Mouse (Mus musculus): ENCODE data around the gene Tceal7.
"Not testable (repeated sequence)": the region's sequence is repeated elsewhere in the genome, so short reads cannot be mapped to it uniquely, and the experiment has no call there.

Gene Tceal7

DNA sequence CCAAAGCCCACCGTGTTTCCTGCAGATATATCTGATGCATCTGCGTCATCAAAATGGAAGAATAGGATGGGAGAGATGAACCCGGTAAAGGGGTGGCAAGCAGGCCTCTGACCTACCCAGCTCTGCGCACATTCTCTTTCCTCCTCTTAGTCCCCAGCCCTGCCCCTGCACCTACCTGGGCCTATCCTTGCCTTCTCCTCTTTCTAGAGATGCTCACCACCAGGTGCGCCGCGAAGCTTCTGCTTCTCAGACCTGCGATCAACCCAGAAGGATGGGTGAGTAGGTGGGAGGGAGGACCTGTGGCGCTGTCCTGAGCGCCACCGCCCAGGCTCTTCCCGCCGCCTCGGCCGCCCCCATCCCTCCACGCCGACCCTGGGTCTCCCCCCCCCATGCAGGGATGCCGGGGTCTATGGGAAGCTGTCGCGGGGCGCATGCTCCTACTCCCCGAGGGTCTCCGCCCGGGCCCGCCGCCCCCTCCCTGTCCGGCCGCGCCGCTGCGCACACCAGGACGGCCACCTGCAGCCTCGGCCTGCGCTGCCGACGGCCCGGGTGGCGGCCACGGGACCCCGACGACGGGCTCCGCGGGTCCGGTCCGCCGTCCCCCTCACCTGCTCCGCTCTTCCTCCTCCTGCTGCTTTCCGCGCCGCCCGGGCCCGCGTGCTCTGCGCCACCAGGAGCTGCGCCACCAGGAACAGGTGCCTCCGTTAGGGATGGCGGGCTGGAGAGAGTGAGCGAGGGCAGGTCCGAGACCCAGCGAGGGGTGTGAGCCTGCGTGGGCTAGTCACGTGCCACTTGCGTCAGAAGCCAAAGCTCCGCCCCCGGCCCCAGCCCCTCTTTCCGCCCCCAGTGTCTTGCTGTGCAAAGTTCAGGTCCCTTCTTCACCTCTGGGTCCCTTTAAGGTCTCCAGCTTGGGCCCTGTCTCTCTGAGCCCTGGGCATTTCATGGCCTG lies at the start of gene Tceal7, which contains the start of gene Bex1:
TSS of gene Tceal7 (plus strand) at position 51 of the 949 bp plus-strand sequence.
TSS of gene Bex1 (minus strand) at position 785 of the 949 bp plus-strand sequence.
- not testable (repeated sequence) for DNase-seq

- DNase-seq, result no peak
These were observed 44.0 kb upstream of the Tceal7 start for GRCm38 (mm10) chrX:136170625-136171024.

DNA sequence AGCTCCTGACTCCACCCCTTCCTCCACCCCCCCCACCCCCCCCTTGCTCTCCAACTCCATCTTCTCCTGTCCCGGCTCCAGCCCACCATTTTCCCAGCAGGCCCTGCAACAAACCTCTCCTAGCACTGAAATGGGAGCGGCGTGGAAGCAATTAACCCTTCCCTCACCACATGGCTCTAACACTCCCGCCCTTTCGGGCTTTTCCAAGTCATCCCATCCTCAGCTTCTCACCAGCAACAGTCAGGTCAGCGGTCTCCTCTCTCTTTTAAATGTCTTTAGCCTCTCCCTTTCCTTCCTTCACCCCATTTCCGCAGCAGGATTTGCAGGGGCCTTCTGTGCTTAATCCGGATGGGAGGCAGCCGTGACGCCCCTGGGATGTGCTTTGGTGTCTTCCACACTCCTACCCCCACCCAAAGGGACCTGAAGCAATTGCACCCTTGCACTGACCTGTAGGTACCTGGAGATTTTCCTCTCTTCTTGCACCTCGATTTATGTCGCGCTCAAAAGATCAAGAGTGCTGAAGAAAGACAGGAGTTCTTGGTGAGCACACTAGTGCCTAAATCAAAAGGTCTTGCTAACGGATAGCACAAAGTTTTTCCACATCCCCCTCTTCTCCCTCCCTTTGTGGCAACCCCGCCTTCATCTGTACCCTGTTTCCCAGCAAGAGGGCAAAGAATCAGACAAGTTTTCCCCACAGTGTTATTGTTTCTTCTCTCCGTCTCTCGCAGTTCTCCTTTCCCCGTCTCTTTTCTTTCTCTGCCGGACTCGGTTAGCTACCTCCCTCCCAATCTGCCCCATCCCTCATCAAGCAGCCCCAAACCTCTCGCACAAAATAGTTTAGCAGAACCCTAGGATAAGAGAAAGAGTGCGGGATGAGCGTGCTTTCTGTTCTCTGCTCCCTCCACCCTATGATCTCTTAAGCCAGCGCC lies 43.1 kb upstream of the Tceal7 start:
- peak; percentile 59 to 85 for DNase-seq

- peak; percentile 85 to 93 for DNase-seq
These were observed 42.4 kb upstream of the Tceal7 start, which contains the start of gene Tceal8 for GRCm38 (mm10) chrX:136172118-136172551. Tceal8 (minus strand) TSS chrX:136172342.

GRCm38 (mm10) chrX:136172786-136173185 lies 41.8 kb upstream of the Tceal7 start:
- no peak for DNase-seq

- no peak for DNase-seq
These were observed 33.6 kb upstream of the Tceal7 start for GRCm38 (mm10) chrX:136180897-136181553.

DNA sequence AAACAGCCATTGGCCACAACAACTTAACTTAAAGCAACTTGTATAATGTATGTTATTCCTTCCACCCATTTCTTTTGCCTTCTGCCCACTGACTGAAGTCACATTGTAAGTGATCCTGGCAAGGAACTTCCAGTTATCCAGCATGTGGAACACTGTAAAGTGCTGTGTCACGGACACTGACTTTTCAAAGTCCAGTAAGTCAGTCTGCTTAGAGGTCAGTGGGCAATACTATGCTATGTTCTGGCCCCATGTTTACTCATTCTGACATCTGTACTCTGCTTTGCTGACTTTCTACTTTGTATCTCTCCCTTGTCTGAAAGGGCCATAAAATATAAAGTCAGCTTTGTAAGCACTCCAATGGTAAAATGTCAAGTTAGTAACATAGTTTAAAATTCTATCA lies 31.5 kb upstream of the Tceal7 start:
- DNase-seq, result no peak

DNA sequence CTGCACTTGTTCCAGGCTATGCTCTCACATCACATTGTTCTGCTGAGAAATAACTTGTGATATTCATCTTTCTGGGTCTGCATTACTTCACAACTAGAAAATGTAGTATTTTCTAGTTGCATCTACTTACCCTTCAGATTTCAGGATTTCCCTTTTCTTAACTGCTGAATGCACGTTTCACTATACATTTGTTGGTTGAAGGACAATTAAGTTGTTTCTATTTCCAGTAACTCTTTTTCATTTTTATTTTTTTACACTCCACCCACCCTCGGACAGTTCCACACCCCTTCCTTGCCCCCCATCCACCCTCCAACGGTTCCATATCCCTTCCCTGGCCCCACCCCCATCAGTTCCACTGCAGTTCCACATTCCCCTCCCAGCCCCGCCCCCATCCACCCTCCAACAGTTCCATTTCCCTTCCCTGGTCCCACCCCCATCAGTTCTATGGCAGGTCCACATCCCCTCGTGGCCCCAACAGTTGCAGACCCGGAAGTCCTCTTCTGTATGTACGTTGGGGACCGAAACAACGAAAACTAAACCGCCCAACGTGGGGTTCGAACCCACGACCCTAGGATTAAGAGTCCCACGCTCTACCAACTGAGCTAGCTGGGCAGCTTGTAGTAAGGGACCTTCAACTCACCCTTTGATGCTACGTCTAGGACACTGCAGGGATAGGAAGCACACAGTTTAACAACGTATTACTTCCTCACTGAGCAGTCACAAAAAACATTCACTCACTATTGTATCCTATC lies 19.2 kb upstream of the Tceal7 start:
- DNase-seq, result no peak

DNA sequence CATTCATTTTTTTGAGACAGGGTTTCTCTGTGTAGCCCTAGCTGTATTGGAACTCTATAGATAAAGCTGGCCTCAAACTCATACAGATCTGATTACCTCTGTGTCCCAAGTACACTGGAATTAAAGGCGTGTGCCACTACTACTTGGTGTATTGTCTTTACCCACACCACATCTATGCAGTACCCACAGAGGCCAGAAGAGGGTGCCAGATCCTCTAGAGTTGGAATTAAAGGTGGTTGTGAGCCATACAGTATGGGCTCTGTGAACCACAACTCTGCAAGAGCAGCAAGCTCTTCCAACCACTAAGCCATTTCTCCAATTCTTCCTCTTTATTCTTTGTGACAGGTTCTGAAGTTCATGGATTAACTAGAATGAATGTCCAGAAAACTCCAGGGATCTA lies 17.7 kb upstream of the Tceal7 start:
- DNase-seq, result peak; percentile 42 to 65

DNA sequence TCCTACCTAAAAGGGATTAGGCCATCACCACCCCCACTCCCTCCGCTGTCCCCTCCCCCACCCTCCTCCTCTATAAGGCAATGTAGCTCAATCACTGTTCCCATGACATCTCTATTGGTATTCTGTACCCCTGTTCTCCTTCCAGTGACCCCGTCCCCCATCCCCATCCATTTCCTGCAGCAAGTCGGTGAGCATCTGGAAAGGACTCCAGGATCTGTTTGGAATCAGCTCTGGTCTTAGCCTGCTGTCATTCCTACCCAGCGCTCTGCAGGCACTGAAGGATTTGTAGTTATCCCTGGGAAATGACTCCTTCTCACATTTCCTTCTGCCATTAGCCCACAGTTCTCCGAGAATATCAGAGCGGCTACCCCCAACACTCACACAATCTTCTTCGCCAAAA lies 11.3 kb upstream of the Tceal7 start:
- no peak for DNase-seq

- no peak for DNase-seq
These were observed 10.9 kb upstream of the Tceal7 start, which contains the start of gene Tceal5 for GRCm38 (mm10) chrX:136203664-136204066. Tceal5 (minus strand) TSS chrX:136203876.

GRCm38 (mm10) chrX:136204406-136204805 lies 10.2 kb upstream of the Tceal7 start:
- no peak for DNase-seq

DNA sequence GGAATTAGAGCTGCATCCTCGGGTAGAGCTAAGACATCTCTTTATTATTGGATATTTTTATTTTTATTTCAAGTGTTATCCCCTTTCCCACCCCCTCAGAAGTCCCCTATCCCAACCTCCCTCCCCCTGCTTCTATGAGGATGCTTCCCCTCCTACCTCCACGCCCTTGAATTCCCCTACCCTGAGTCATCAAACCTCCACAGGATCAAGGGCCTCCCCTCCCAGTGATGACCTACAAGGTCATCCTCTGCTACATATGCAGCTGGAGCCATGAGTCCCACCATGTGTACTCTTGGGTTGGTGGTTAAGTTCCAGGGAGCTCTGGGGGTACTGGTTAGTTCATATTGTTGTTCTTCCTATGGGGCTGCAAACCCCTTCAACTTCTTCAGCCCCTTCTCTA lies 1.2 kb upstream of the Tceal7 start:
- DNase-seq, result no peak

- no peak for DNase-seq
These were observed 1.7 kb downstream of the Tceal7 start for GRCm38 (mm10) chrX:136216303-136216702.

DNA sequence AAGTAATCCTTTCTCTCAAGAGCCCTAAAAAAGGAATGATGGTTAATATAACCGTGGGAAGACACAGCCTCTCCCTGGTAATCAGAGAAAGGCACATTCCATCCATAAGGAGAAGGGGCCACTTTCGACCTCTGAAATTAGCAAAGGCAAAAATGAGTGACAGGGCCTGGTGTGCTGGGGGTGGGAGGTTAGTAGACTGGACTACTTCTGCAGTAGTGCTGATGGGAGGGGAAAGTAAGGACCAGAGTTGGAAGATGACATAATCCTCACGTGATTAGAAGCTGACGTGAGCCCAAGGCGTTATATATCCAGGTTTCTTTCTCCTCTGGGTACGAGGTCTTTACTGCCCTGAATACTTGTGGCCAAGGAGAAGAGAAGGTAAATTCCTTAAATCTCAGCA lies 9.1 kb downstream of the Tceal7 start:
- no peak for DNase-seq

GRCm38 (mm10) chrX:136227768-136228167 lies 13.2 kb downstream of the Tceal7 start:
- peak in 1 of 2 experiments; percentile 5 for DNase-seq

DNA sequence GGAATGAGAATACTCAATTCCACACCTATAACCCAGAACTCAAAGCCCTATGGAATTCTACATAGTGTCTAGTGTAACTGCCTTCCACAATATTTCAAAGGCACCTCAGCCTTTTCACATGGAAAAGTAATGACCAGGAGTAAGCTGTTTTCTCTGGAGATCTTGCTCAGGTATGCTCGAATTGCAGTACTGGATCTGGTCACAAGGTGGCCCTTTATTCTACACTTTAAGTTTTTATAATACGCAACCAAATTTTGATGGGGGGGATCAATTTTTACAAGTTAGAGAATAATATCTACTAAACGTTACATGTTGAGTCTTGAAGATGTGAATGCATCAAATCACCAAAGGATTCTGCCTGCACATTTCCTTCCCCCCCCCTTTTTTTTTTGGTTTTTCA lies 23.5 kb downstream of the Tceal7 start:
- peak in 1 of 2 experiments; percentile 81 for DNase-seq

- no peak for DNase-seq
These were observed 28.6 kb downstream of the Tceal7 start for GRCm38 (mm10) chrX:136243181-136243580.

DNA sequence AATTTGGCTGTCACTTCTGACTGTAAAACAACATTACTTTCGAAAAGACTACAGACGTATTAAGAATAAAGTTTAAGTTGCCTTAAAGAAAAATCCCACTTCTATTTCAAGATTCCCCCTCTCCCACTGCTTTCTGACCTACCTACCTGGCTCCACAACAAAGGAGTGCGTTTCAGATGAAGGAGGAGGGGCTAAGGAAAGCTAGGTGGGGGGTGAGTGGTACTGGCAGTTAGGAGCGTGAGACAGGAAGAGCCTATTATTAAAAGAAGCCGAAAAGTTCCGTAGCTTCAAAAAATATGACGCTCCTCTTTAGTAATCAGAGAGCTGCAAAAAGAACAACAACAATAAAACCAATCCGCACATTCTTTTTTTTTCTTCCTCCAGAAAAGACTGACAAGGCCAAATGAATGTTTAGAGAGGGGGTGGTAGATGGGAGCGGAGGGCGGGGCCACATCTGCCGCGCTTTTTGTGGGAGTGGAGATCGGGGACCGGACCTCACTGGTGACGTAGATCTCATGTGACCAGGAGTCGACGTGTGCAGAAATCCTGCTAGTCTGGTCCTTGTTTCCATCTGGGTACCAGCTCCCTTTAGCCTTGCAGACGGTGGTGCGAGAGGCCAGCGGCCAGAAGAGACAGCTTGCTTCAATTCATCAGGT lies 30.1 kb downstream of the Tceal7 start, which contains the start of gene Tceal9:
TSS of gene Tceal9 (plus strand) at position 506 of the 656 bp plus-strand sequence.
- DNase-seq, result peak; percentile 79 to 90

- peak; percentile 37 to 53 for DNase-seq
These were observed 31.0 kb downstream of the Tceal7 start for GRCm38 (mm10) chrX:136245521-136246071.

DNA sequence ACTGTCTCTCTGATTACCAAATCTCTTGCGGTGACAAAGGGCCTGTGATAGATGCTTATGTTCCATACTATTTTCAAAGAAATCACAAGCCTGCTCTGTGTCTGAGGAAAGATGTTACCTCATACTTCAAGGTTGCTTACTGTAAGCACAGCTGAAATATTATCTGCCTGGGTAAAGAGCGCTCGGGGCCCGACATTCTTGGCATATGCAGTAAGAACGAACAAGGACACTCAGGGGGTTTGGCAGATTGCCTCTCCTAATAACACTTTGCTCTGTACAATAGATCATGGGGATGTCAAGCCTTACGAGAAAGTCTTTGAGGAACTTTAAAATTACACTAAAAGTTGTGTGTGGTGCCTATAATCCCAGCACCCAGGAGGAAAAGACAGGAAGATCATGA lies 34.2 kb downstream of the Tceal7 start:
- DNase-seq, result no peak

All from kidney, postnatal 25 days (tissue).